Mouse (Mus musculus) left cerebral cortex, adult 8-10 months (tissue): ENCODE results near the gene Cldn14. TPM values are rescaled to one million over a fixed set of nuclear protein-coding genes. Genes with fewer than 3 reads are reported as not detected.
A peak's percentile ranks its signal among the peaks of the same experiment; 100 is the strongest.

Experiments
- DNase-seq, 2 experiments: peaks; one replicate each; pipeline ENCODE4 v3.0.0; 2022; ENCODE audit warnings: low spot score in 2 of 2
- total RNA-seq, 4 experiments: library from RNA; stranded (reverse); gene quantifications; 2 replicates each; pipeline ENCODE4 v1.2.4; 2022

Gene Cldn14
- total RNA-seq, 4 experiments from 2014 or later = 0.59 to 1.5 (median 1.1) TPM

DNA sequence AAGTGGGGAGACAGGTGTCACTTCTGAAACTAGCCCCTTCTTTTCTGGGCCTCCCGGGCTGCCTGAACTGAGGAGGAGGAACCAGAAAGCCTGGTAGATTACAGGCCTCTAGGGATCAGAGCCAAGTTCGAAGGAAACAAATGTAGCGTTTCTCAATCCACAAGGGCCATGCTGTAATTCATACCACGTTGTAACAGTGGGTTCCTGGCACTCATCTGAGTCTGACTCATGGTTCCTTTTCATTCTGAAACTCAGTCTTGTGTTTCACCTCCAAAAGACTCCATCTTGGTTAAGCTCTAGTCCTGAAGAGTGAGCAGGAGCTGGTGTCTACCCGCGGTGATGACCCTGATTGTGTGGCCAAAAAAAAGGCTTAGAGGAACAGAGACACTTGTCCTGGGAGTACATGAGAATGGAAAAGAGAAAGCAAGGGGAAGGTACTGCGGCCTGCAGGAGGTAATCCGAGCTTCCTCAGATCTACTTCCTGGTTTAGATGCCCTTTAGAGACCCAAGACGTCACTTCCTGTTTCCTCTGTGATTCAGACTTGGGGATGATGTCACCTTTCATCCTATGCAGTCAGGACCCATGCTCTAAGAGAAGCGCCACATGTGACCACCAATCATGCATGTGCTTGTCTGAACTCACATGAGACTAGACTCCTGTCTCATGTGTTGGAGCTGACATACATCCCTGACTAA is 94.6 kb downstream of the Cldn14 start:
- DNase-seq = no peak

DNA sequence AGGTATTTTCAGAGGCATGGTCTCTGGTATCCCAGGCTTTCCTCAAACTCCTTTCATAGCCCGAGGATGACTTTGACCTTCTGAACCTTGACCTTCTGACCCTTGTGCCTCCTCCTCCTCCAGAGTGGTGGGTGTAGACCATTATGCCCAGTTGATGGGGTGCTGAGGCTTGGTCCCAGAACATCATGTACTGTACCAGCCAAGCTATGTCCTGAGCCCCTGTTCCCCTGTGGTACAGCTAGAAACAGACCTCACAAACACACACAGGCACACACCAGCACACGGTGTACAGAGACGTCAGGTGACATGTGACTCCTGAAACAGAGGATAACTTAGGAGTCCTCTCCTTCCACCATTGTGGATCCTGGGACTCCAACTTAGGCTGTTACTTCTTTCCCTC is 95.8 kb downstream of the Cldn14 start:
- DNase-seq = no peak

DNA sequence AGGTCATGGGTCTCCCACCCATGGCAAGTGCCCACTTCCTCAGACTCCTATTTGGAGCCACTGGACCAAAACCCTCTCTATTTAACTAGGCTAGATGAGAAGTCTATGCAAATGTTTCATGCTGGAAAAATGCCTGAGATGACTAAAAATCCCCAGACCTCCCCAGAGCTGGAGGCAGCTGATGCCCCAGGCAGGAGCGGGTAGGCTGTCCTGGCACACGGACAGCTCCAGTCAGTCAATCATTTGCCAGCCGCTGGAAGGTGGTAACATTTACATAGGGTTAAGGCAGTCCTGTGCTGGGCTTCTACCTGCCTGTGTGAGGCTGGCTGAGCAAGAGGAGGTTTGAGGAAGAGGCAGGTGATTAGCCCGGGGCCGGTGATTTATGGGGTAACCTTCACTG is 96.5 kb downstream of the Cldn14 start:
- DNase-seq = no peak

DNA sequence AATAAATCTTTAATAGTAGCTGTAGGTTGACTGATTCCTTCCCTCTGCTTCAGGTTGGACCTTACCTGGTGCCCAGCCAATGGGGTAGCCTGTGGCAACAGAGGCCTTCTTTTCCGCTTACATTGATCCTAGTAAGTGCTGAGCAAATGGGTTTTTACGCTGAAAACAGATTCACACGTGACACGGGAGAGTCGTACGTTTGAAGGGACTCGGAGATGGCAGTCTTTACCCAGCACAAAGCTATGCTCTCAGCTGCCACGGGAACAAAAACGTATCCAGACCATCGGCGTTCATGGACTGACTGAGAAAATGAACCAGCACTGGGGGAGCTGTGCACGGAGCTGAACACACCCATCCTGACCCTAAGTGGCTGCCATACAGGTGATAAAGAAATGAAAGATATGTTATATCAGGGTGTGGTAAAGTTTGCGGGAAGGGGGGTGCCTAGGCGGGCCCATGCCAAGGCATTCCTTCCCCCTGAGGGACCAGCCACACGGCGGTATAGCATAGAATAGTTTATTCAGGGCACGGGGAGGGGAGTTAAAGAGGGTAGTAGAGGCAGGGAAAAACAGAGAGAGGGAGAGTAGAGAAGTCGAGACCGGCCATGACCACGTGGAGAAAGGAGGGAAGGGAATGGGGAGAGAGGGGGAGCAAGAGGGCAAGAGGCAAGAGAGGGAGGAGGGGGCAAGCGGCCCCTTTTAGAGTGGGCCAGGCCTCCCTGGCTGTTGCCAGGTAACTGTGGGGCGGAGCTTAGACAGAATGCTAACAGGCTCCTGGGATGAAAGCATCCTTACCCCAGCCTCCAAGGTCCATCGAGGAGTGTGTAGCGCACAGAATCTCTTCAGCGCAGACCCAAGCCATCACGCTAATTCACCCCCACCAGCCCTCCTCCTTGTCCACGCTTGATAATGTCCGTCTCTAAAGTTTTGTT is 97.6 kb downstream of the Cldn14 start:
- DNase-seq = no peak

DNA sequence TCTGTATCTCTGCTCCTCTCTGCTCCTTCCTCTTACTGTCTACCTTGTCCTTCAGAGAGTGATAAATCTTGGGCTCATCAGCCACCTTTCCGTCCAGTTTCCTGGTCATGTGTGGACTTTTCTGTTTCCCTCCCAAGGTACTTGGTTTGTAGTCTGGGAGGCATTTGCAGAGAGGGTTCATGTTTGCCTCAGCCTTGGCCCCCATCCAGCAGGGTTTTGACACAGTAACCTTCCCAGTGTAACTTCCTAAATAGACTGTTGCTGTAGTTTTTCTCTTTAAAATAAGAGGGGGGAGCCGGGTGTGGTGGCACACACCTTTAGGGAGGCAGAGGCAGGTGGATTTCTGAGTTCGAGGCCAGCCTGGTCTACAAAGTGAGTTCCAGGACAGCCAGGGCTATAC is 98.7 kb downstream of the Cldn14 start:
- DNase-seq = no peak

DNA sequence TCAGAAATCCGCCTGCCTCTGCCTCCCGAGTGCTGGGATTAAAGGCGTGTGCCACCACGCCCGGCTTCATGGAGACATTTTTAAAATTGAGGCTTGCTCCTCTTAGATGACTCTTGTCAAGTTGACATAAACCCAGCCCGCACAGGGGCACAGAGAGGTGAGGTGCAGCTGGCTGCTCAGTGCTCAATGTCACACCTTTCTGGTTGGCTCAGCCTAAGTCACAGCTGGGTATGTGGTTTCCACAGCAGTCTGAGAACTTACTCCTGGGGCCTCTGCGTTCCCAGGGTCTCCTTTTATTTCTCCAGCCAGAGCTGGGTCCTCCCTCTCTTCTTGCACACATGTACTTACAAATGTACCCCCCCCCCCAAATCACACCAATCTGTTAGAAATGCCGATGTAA is 100.4 kb downstream of the Cldn14 start:
- no peak for DNase-seq

DNA sequence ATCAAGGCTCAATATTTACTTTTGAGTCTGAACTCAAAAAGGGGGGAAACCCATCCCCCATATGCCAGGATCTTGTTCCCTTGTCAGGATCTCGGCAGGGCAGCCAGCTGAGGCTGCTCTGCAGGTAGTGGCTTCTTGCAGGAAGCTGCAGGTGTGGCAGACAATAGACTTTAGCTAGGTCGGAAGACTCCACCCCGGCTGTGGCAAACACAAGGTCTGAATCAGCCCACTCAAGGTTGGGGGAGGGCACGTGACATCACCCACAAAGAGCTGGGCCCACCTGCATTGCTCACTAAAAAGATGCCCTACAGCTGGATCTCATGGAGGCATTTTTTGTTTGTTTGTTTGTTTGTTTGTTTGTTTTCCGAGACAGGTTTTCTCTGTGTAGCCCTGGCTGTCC is 100.9 kb downstream of the Cldn14 start:
- no peak for DNase-seq

DNA sequence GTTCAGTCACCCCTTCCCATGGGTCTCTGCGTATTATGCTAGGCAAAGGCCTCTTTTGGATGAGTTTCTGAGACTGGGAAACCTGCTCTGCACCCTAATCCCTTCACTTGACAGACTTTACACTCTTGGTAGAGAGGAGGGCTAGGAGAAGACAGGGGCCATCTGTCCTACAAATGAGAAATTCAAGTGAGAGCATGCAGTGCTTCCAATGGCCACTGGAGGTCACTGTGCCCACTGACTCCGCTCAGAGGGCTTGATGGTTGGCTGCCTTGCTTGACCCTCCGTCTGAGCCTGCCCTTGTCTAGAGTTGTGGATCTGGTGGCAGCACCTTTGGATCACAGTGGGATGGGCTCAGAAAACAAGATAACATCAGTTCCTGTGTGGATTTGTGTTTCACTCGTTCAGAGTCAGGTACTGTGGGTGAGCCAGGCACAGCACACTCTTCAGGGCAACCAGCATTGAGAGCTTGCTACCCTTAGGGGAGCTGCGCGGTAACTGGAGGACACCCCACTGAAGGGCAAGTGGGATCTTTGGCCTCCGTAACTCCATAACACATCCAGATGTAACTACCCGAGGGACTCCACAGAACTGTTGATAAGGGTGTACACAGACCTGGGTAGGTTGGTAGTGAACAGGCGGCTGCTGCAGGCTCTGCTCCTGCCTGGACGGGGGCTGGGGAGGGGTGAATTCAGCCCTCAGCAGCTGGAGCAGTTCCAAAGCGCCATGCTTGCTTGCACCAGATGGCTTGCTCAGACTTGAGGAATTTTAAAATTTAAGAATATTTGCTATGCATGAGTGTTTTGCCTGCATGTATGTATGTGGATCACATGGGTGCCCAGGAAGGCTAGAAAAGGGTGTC is 102.3 kb downstream of the Cldn14 start:
- DNase-seq = peak in 1 of 2 experiments; percentile 60

DNA sequence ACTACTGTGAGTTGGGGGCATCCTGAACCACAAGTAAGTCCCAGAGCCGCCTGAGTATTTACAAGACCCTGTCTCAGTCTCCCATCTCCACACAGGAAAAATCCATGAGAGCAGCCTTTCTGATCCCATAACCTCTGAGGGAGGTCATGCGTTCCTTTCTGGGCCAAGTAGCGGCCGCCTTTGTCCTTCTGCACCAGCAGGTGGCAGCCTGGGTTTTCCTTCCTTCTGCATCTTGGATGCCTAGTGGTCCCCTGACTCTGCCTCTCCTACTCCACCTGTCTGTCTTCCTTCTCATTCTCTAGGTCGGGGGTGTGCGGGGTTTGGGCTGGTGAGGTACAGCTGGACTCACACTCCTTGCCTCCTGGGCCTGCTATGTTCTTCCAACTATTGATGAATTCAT is 105.6 kb downstream of the Cldn14 start:
- DNase-seq = no peak

DNA sequence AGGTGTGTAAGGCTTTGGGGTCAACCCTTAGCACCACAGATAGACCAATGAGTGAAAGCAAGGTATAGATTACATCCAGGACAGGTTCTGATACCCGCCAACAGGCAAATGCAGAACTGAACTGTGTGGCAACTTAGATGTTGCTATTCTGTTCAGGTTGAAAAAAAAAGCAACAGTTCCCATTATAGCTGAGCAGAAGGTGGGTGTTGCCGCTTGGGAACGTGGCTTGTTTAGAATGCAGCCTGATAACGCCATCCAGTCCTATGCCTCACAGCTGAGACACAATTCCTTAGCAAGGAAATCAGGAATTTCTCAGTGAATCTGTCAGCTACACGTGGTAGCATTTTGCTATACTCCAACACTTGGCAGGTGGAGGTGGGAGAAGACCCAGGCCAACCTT is 115.4 kb downstream of the Cldn14 start:
- no peak for DNase-seq

DNA sequence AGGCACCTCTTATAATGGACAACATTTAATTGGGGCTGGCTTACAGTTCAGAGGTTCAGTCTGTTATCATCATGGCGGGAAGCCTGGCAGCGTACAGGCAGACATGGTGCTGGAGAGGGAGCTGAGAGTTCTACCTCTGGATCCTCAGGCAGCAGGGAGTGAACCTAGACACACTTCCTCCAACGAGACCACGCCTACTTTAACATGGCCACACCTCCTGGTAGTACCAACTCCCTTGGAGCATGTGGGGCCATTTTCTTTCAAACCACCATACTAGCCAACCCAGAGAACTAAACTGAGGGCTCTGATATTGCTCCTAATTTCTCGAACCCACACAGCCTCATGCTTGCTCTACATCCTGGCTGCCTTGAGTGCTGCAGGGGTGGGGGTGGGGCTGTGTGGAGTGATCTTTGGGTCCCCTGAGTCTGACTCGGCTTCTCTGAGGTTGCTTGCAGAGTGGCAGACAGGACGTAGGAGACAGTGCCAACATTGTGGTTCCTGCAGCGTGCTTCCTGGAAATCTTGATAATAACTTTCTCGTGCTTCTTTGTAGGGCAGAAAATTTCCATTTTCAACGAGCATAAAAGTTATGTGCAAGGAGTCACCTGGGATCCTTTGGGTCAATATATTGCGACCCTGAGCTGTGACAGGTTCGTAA is 117.6 kb downstream of the Cldn14 start:
- no peak for DNase-seq

DNA sequence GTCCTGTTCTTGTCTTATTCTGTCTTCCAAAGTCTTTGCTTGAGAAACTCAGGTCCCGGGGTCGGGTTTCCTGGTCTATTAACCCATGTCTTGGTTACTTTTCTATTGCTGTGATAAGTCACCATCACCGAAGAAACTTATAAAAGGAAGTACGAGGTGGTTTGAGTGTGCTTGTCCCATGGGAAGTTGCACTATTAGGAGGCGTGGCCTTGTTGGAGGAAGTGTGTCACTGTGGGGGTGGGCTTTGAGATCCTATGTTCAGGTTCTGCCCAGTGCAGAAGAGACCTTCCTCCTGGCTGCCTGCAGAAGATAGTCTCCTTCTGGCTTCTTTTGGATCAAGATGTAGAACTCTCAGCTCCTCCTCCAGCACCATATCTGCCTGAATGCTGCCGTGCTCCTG is 120.2 kb downstream of the Cldn14 start:
- no peak for DNase-seq

DNA sequence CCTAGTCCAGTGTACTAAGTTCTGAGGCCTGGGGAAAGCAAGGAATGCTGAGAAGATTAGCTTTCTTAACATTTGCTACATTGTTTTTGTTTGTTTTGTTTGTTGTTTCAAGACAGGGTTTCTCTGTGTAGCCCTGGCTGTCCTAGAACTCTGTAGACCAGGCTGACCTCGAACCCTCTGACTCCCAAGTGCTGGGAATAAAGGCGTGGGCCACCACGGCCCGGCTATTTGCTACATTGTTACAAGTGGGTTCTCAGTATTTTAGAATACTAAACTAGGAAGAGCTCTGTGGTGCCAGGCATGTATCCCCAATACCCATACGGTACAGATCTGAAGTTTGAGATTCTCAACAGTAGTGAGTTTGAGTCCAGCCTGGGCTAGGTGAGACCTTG is 123.9 kb downstream of the Cldn14 start:
- DNase-seq = no peak

DNA sequence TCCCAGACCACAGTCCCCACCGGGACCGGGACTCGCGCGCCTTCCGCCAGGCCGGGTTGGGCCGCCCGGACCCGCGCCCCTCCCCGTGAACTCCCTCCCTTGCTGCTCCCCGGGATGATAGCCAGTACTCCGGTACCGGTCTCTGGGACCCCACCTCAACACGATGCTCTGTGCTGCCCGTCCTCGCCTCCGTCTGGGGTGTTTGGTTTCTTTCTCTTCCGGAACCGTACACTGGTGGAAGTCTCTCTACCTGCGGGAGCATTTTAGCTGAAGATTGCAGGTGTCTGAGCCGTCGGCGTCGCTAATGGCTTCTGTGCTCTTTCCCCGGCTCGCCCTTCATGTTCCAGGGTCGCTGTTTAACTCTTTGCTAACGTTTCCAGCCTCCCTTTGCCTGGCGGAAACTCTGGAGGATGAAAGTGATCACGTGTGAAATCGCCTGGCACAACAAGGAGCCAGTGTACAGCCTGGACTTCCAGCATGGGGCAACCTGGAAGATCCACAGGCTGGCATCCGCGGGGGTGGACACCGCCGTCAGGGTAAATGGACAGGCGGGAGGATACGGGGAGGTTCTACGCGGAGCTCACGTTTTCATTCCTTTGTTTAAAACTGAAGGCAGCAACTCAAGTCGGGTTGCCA is 124.4 kb downstream of the Cldn14 start:
- DNase-seq = no peak

DNA sequence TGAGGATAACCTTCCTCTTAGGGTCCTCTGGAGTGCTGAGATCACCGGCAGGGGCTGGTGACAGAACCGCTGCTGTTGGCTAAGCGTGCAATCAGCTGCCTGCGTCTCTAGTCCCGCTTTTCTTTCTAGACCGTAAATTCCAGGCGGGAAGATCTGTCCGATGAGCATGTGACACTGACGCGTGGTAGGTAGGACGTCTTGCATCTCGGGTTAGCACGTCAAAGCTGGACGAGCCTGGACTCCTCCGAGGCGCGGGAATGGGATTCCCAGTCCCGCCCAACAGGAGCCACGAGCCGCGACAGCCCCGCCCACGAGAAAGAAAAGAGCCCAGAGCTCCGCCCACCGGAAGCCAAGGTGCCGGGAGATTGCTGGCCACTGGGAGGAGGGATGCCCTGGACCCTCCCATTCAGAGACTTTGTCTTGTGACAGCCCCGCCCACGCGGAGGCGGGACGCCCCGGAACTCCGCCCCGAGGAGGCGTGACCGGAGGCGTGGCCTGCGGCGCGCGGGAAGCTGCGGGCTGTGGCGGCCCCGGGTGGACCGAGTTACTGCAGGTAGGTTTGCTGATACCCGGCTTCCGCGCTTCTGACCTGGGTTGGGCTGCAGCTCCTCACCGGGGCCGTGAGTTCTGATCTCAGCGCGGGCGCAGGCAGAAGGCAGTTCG is 125.1 kb downstream of the Cldn14 start, which contains the start of gene Chaf1b:
TSS of gene Chaf1b (plus strand) at position 479 of the 663 bp plus-strand sequence.
- peak; percentile 81 to 95 for DNase-seq

DNA sequence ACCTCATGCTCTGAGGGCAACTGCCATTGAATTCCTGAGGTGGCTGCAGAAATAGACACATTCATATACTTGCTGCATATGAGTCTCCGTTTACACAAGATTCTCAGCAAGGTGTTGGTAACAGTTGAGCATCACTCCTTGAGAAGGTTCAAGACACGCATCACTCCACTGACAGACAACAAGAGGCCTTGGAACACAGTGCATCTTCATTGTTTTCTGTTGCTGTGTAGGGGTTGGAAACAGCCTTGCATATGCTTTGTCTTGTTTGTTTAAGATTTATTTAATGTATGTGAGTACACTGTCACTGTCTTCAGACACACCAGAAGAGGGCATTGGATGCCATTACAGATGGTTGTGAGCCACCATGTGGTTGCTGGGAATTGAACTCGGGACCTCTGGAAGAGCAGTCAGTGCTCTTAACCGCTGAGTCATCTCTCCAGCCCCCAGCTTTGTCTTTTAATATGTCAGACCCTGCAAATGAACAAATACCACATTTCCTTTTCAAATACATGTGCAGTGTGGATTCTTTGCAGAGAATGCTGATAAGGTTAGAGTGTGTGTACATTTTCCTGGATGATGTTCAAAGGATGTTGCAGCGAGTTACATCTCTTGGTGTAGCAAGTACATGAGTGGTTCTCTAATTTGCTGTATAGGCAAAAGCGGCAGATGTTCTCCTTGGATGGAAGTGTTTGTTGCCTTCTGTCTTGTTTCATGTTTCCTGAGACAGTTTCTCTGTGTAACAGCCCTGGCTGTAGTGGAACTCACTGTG is 130.8 kb downstream of the Cldn14 start:
- DNase-seq = no peak

DNA sequence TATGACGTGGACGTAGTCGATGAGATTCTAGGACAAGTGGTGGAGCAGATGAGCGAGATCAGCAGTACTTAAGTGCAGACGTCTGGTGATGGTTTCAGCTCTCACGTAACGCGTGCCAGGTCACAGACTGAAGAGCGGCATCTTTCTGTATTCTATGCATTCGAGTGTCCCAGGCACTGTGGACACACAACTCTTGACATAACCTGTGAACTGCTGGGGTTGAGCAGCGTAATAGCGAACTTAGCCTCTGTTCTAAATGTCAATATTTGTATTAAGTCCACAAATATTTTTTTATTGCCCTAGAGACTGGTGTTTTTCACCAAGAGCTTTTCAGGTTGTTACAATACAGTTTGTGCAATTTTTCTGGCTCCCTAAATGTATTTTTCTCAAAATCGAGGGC is 133.8 kb downstream of the Cldn14 start:
- no peak for DNase-seq
